ENCODE assay signal across 8 mouse cellular contexts in the genomic region with DNA sequence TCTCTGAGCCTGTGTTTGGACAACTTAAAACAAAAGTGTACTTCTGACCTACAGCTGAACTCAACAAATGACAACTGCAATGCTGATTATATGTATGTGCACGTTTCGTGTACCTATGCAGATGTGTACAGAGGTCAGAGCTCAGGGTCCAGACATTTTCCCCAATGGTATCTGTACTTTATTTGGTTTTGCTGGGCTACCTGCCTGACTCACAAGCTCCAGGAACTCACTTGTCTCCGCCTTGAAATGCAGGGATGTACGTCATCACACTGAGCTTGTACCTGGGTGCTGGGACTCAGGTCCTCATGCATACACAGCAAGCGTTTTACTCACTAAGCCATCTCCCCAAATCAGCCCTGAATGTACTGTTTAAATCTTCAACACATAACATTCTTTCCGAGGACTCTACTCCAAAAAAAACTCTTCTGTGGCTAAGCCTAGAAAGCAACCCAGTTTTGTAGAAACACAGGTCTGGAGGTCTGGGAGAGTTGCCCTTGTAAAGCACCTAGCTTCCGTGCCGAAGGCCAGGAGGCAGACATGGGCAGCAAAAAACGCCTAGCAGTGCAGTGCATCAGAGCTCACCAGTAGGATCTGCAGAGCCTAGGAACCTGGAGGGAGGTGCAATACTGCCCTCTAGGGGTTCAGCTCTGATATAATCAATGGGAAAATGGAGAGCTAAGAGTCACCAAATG. TPM values are rescaled to one million over a fixed set of nuclear protein-coding genes. Genes with fewer than 3 reads are reported as not detected.
DNase-seq lines count a peak whose midpoint lies in the region; ATAC-seq and TF ChIP-seq lines count a peak whose summit lies in the region.

No protein-coding gene starts in this region.

- H3K4me1 ChIP-seq in kidney, adult 2 months (ENCODE audit: control insufficient read depth, insufficient read depth, low read length), result no peaks in the 10 kb centered on the region
- H3K4me1 ChIP-seq in limb, embryonic 10.5 days, result no peaks in the 10 kb centered on the region
- H3K4me1 ChIP-seq in midbrain, embryonic 14.5 days (ENCODE audit: control insufficient read depth, insufficient read depth, low read length), result no peaks in the 10 kb centered on the region; the same call in 1 of the 2 replicates
- no peaks in the 10 kb centered on the region for H3K4me1 ChIP-seq in stomach, embryonic 15.5 days

- no peak for TF ChIP-seq POLR2A in kidney, adult 2 months (IDR thresholded peaks at IDR 0.05; ENCODE audit: low read depth, low read length)

- H3K9ac ChIP-seq in midbrain, embryonic 14.5 days (replicated peaks; ENCODE audit: low read length), result no peak overlapping the region
- H3K9ac ChIP-seq in stomach, embryonic 15.5 days, result no peak overlapping the region

- H3K4me3 ChIP-seq in kidney, adult 2 months (ENCODE audit: insufficient read depth, low read depth, low read length), result no peak overlapping the region
- no peak overlapping the region for H3K4me3 ChIP-seq in limb, embryonic 10.5 days
- H3K4me3 ChIP-seq in midbrain, embryonic 14.5 days (replicated peaks; ENCODE audit: low read depth, low read length), result no peak overlapping the region
- H3K4me3 ChIP-seq in stomach, embryonic 15.5 days (replicated peaks), result no peak overlapping the region

- no peaks in the 10 kb centered on the region for H3K9me3 ChIP-seq in limb, embryonic 10.5 days (replicated peaks)
- no peaks in the 10 kb centered on the region for H3K9me3 ChIP-seq in midbrain, embryonic 14.5 days (ENCODE audit: control insufficient read depth, low read length)
- H3K9me3 ChIP-seq in stomach, embryonic 15.5 days, result no peaks in the 10 kb centered on the region

- WGBS in kidney, adult 2 months, result 59% methylated on average over 9 of the region's 9 CpGs
- WGBS in limb, embryonic 10.5 days, result 80% methylated on average over 9 of the region's 9 CpGs
- WGBS in midbrain, embryonic 14.5 days, result 69% methylated on average over 9 of the region's 9 CpGs
- 55% methylated on average over 9 of the region's 9 CpGs for WGBS in stomach, embryonic 15.5 days

- H3K4me2 ChIP-seq in midbrain, embryonic 14.5 days (ENCODE audit: low read length), result no peak overlapping the region
- H3K4me2 ChIP-seq in stomach, embryonic 15.5 days, result no peak overlapping the region

- H3K27me3 ChIP-seq in kidney, adult 2 months (replicated peaks; ENCODE audit: control insufficient read depth, insufficient read depth, low read length), result no peaks in the 10 kb centered on the region
- H3K27me3 ChIP-seq in limb, embryonic 10.5 days (ENCODE audit: low read depth, poor library complexity, severe bottlenecking), result no peaks in the 10 kb centered on the region
- no peaks in the 10 kb centered on the region for H3K27me3 ChIP-seq in midbrain, embryonic 14.5 days (ENCODE audit: control insufficient read depth, insufficient read depth, low read length)
- H3K27me3 ChIP-seq in stomach, embryonic 15.5 days (replicated peaks), result no peaks in the 10 kb centered on the region

- ATAC-seq in midbrain, embryonic 14.5 days (ENCODE audit: low FRiP score, low TSS enrichment), result peak; percentile 68; the same call in 1 of the 2 replicates
- peak; percentile 75; the same call in 1 of the 2 replicates for ATAC-seq in stomach, embryonic 15.5 days (ENCODE audit: insufficient read depth, low FRiP score, low read depth)

- peak; percentile 22 for DNase-seq in ovary, adult 18-20 months (ENCODE audit: low spot score)
- no peak for DNase-seq in ovary, postnatal 10 days (ENCODE audit: low spot score)
- DNase-seq in cerebellum, adult 9-10 months, result peak; percentile 78
- DNase-seq in frontal cortex, postnatal 36 days (ENCODE audit: low spot score in 2 of 2), result peak; percentile 67 to 78
- DNase-seq in kidney, adult 2 months, result peak; percentile 49
- peak; percentile 45 for DNase-seq in limb, embryonic 10.5 days (ENCODE audit: low spot score)
- peak; percentile 89 for DNase-seq in midbrain, embryonic 14.5 days

- no peak overlapping the region for H3K27ac ChIP-seq in kidney, adult 2 months (ENCODE audit: insufficient read depth, low read depth, low read length)
- H3K27ac ChIP-seq in limb, embryonic 10.5 days, result no peak overlapping the region
- no peak overlapping the region for H3K27ac ChIP-seq in midbrain, embryonic 14.5 days (replicated peaks; ENCODE audit: low read depth, low read length)
- no peak overlapping the region for H3K27ac ChIP-seq in stomach, embryonic 15.5 days

- H3K36me3 ChIP-seq in kidney, adult 2 months (ENCODE audit: control insufficient read depth, insufficient read depth, low read length), result no peaks in the 10 kb centered on the region; the same call in 1 of the 2 replicates
- peaks cover 91% of the 10 kb centered on the region for H3K36me3 ChIP-seq in limb, embryonic 10.5 days
- H3K36me3 ChIP-seq in midbrain, embryonic 14.5 days (ENCODE audit: control insufficient read depth, insufficient read depth, low read length), result peaks cover 20% of the 10 kb centered on the region; the same call in 1 of the 2 replicates
- H3K36me3 ChIP-seq in stomach, embryonic 15.5 days, result peaks cover 9% of the 10 kb centered on the region

- TF ChIP-seq CTCF in kidney, adult 2 months (conservative IDR thresholded peaks at IDR 0.05; ENCODE audit: insufficient read depth, insufficient read length, low read depth, low read length), result peak; percentile 74

RNA-seq across cellular contexts. Expression of gene Cdk5rap2, which starts 54.4 kb away (rescaled TPM):
- polyA plus RNA-seq in kidney, adult 2 months (2012; rRNA removed), result 3.5 and 4.0 TPM in 2 replicates
- 25.3 and 31.6 TPM in 2 replicates for polyA plus RNA-seq in limb, embryonic 10.5 days (2016; fragmentation: Nextera tagmentation; extraction: Ambion mirVana)
- polyA plus RNA-seq in midbrain, embryonic 14.5 days (2014; fragmentation: Nextera tagmentation; extraction: Ambion mirVana), result 9.9 and 14.8 TPM in 2 replicates
- 16.0 and 21.0 TPM in 2 replicates for polyA plus RNA-seq in stomach, embryonic 15.5 days (2015; fragmentation: Nextera tagmentation; extraction: Ambion mirVana)
